Mouse (Mus musculus) neural tube, embryonic 11.5 days (tissue): ENCODE results near the gene Zfp213. TPM values are rescaled to one million over a fixed set of nuclear protein-coding genes. Genes with fewer than 3 reads are reported as not detected.
"Not testable (repeated sequence)": the region's sequence is repeated elsewhere in the genome, so short reads cannot be mapped to it uniquely, and the experiment has no call there.

Source experiments
- ATAC-seq: fragments of 200-750 bp; cut with Nextera tagmentation; 2 replicates; pipeline ENCODE4 v1.8.0; 2017; ENCODE audit warnings: moderate number of reproducible peaks, mild to moderate bottlenecking, moderate TSS enrichment, moderate library complexity; ENCODE audit not compliant: insufficient read depth, low FRiP score, low TSS enrichment
- DNase-seq: peaks from one replicate; pipeline ENCODE4 v3.0.0-alpha.2; 2015; ENCODE audit warnings: low spot score
- H3K27ac ChIP-seq: fragments of 300-500 bp; sonication (generic); 2 replicates; pipeline ENCODE4 v1.5.1; 2014; ENCODE audit warnings: low read depth, mild to moderate bottlenecking, low read length
- H3K27me3 ChIP-seq: fragments of 300-500 bp; sonication (generic); 2 replicates; pipeline ENCODE4 v1.6.1; 2014; ENCODE audit warnings: mild to moderate bottlenecking, low read length, mixed read lengths; ENCODE audit not compliant: control insufficient read depth, insufficient read depth
- H3K36me3 ChIP-seq: fragments of 300-500 bp; sonication (generic); 2 replicates; pipeline ENCODE4 v1.6.1; 2014; ENCODE audit warnings: mild to moderate bottlenecking, low read length, moderate library complexity, mixed read lengths; ENCODE audit not compliant: control insufficient read depth, insufficient read depth
- H3K4me1 ChIP-seq: fragments of 300-500 bp; sonication (generic); 2 replicates; pipeline ENCODE4 v1.6.1; 2014; ENCODE audit warnings: low read length, mixed read lengths; ENCODE audit not compliant: control insufficient read depth, insufficient read depth
- H3K4me2 ChIP-seq: fragments of 300-500 bp; sonication (generic); 2 replicates; pipeline ENCODE4 v1.6.1; 2014; ENCODE audit warnings: low read depth, mild to moderate bottlenecking, moderate library complexity
- H3K4me3 ChIP-seq: fragments of 300-500 bp; sonication (generic); 2 replicates; pipeline ENCODE4 v1.5.1; 2014; ENCODE audit warnings: low read depth, low read length
- H3K9ac ChIP-seq: fragments of 300-500 bp; sonication (generic); 2 replicates; pipeline ENCODE4 v1.6.1; 2014; ENCODE audit warnings: mild to moderate bottlenecking, low read length
- H3K9me3 ChIP-seq: fragments of 300-500 bp; sonication (generic); 2 replicates; pipeline ENCODE4 v1.6.1; 2016; ENCODE audit warnings: low read length; ENCODE audit not compliant: control insufficient read depth
- WGBS: fragments of 180-500 bp; shearing (Covaris S2); extraction: QIAGEN DNeasy Blood & Tissue Kit; methylation state at CpG from one replicate; pipeline ENCODE4 v1.1.7; 2014; 5-methylcytosine and 5-hydroxymethylcytosine counted together
- polyA plus RNA-seq: library from polyadenylated mRNA; unstranded; fragments of >200 nt; fragmentation: Nextera tagmentation; extraction: Ambion mirVana; gene quantifications from 2 replicates; pipeline ENCODE4 v1.2.1, GENCODE M21; 2014

The Zfp213 gene
- polyA plus RNA-seq, 1 experiment from 2014 or later, result 23.4 TPM

DNA sequence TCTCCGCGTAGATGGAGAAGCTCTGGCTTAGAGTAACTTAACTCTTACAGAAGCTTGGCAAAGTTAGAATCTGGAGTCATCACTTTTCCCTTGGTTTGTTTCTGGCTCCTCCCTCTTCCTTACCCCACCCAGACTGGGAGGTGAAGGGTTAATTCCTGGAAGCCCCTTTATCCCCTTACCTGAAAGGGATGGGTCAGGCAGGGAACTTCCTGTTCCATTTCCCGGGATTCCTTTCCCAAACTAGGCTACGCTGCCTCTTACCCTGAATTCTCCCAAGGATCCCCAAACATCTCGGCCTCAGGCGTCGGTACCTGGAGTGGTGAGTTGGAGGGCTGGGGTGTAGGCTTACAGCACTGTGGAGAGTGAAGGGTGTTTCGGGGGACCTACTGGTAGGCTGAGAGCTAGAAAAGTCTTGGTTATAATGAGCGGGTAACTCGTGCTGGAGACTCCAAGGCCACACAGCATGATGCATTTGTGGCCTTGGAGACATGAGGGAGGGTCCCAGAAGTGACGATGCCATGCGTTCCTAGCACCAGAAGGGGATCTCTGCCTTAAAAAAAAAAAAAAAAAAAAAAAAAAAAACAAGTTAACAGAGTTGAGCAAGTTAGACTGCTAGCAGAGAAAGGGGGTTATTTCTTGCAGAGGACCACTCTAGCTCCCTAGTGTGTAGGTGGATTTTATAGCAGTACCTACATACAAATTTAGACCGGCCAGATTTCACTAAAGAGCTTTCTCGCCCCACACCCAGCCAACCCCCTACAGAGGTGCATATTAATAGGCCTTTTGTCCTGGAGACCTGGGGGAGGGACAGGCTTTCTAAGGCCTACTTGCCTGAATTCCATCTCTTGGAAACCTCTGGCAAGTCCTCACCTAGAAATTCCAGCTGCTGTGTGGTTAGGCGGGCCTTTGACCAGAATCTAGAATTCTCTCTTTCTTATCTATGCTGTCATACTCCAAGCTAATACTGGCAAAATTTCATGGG, 36.9 kb upstream of the Zfp213 start, which contains the start of gene Zscan10:
Gene Zscan10, plus strand, starts transcription at position 216 of the 982 bp plus-strand sequence.
- DNase-seq (no peak), ATAC-seq (no peak)
- 32% methylated on average over 15 of the region's 15 CpGs for WGBS

DNA sequence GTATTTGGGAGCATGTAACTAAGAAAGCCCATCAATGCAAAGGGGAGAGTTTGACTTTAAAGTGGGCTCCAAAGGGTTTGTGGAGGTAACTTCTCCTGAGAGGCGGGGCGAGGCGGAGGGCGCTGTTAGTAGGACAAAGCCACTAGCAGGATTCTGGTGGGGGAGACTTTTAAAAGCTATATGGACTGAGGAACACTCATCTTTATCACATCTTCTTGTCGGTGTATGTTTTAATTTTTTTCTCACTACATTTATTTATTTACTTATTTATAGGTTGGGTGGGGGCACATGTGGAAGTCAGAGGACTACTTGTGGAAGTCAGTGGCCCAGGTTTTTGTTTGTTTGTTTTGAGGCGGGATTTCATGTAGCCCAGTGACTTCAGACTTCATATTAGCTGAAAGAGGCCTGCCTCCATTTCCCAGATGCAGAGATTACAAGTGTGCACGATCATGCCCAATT, 35.6 kb upstream of the Zfp213 start:
- Histone ChIP-seq H3K4me1 (no peaks in the 10 kb centered on the region), H3K9ac (peak overlapping the region; percentile 56; the same call in 1 of the 2 replicates), H3K9me3 (no peaks in the 10 kb centered on the region), H3K4me3 (peak overlapping the region; percentile 32), H3K4me2 (peak overlapping the region; percentile 67), H3K27ac (no peak overlapping the region), H3K36me3 (no peaks in the 10 kb centered on the region), H3K27me3 (no peaks in the 10 kb centered on the region)
- DNase-seq, result no peak
- 45% methylated on average over 7 of the region's 7 CpGs for WGBS
- no peak for ATAC-seq

More for the DNA sequence above, 36.9 kb upstream of the Zfp213 start, which contains the start of gene Zscan10:
- no peaks in the 10 kb centered on the region for H3K27me3 ChIP-seq
- no peaks in the 10 kb centered on the region for H3K9me3 ChIP-seq
- no peaks in the 10 kb centered on the region for H3K4me1 ChIP-seq
- no peak within 1 kb of the TSS for H3K27ac ChIP-seq
- H3K9ac ChIP-seq, result no peak within 1 kb of the TSS
- peak within 1 kb of the TSS; percentile 67 for H3K4me2 ChIP-seq
- H3K4me3 ChIP-seq, result no peak within 1 kb of the TSS
- no peaks in the 10 kb centered on the region for H3K36me3 ChIP-seq

DNA sequence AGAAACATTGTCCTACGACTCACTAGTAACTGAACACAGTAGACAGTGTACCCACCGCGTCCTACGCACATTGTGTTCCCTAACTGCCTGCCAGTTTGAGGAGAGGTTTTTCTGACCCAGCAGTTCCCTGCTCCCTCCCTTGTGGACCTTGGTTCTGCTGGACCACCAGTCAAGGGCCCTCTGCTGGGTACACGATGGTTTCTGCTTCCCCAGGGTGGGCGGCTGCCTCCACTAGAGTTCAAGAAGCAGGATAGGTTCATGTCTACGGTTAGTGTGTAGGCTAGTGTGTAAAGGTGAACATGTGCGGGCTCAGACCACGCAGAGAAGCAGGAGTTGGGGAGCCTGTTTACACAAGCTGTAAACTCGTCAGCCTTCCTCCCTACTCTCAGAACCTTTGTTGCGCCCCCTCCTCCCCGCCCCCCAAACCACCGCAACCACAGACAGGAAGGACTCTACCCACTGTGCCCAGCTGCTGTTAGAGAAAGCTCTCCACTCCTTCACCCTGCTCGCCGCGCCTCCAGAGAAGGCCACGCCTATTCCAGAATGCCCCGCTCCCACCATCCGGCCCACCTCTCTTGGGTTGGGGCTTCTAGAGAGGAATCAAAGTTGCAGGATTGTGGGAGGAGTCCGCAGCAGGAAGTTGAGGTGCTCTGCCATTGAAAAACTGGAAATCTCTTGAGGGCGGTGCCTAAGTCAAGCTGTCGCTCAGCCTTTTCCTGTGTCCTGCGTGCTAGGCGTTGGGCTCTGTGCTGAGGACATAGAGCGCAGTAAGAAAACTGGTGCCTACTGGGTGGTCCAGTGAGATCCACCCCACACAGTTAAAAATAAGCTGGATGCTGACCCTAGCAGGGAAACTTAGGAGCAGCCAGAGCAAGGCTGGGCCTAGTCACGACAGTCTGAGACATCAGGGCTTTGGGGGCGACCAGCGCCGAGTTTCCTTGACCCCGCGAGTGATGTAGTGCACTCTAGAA, 34.8 kb upstream of the Zfp213 start, which contains the start of gene Zfp13:
Gene Zfp13, minus strand, starts transcription at position 906 of the 971 bp plus-strand sequence.
- peak within 1 kb of the TSS; percentile 32 for H3K4me3 ChIP-seq
- 0 out of 2 replicates have a peak within 1 kb of the TSS, but pooled peaks have one; percentile 60 for H3K27ac ChIP-seq
- ATAC-seq, result peak; percentile 86
- no peaks in the 10 kb centered on the region for H3K27me3 ChIP-seq
- no peaks in the 10 kb centered on the region for H3K4me1 ChIP-seq
- H3K4me2 ChIP-seq, result peak within 1 kb of the TSS; percentile 67
- no peaks in the 10 kb centered on the region for H3K36me3 ChIP-seq
- 9% methylated on average over 30 of the region's 31 CpGs for WGBS
- H3K9ac ChIP-seq, result peak within 1 kb of the TSS; percentile 56
- peak; percentile 84 for DNase-seq
- no peaks in the 10 kb centered on the region for H3K9me3 ChIP-seq

DNA sequence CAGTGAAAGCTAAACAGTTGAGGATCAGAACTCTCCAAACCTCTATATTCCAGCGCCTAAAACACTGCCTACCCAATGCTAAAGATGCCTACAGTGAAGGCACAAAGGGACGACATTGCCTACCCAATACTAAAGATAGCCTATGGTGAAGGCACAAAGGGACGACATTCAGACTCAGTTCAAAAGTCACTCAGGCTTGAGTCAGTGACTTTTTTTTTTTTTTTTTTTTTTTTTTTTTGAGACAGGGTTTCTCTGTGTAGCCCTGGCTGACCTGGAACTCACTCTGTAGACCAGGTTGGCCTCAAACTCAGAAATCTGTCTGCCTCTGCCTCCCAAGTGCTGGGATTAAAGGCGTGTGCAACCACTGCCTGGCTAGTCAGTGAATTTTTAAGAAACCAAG, 31.1 kb upstream of the Zfp213 start:
- not testable (repeated sequence) for H3K27me3 ChIP-seq, H3K4me1 ChIP-seq, ATAC-seq, H3K36me3 ChIP-seq, H3K9ac ChIP-seq, DNase-seq, H3K4me2 ChIP-seq, H3K27ac ChIP-seq, H3K9me3 ChIP-seq, H3K4me3 ChIP-seq
- whole genome bisulfite sequencing, result 83% methylated on average over 4 of the region's 4 CpGs

DNA sequence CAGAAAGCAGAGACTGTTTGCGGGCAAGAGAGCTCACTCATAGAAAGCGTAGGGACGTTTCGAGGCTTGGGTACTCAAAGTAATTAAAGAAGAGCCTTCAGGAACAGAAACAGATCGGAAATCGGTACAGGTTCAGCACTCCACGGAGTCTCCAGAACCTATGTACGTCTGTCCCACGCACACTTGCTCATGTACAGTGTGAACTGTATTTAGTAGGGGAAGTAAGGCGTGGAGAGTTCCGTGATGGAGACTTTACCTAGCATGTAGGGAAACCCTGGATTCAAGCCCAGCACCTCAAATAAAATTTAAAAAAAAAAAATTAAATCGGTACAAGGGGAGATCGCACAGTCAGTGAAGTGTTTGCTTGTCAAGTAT, 28.9 kb upstream of the Zfp213 start:
- H3K4me3 ChIP-seq, result peak overlapping the region; percentile 37
- H3K4me1 ChIP-seq, result no peaks in the 10 kb centered on the region
- ATAC-seq, result peak; percentile 46
- 15% methylated on average over 13 of the region's 13 CpGs for WGBS
- no peaks in the 10 kb centered on the region for H3K9me3 ChIP-seq
- no peaks in the 10 kb centered on the region for H3K36me3 ChIP-seq
- peak overlapping the region; percentile 49 for H3K9ac ChIP-seq
- DNase-seq, result no peak
- H3K27me3 ChIP-seq, result no peaks in the 10 kb centered on the region
- no peak overlapping the region; the same call in 1 of the 2 replicates for H3K27ac ChIP-seq
- peak overlapping the region; percentile 56 for H3K4me2 ChIP-seq

DNA sequence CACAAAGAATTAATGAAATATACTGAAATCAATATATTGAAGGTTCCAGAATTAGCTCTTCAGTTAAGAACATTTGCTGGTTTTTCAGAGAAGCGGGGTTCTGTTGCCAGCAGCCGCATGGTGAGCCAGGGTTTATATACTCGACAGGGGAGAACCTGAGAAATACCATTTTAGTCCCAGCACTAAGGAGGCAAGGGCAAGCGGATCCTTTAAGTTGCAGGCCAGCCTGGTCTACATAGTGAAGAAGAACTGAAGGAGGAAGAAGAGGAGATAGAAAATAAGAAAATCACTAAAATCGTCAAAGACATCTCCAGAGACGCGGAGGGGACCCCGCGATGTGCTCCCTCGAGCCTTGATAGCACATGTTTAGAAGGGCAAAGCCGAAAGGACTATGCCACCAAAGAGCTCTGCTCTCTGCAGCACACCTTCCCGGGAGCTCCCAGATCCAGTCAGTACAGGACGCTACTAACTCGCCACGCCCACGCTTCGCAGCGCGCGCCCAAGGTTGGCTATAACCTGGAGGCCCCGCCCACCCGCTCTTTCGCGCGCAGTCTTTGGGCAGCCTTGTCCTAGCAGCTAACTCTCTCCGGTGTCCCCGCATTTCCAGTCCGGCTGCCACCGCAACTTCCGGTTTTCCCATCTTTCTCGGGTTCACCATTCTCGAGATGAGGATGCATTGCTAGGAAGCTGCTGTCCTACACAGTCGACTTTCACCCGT, 28.3 kb upstream of the Zfp213 start:
- ATAC-seq, result peak; percentile 98
- no peaks in the 10 kb centered on the region for H3K4me1 ChIP-seq

DNA sequence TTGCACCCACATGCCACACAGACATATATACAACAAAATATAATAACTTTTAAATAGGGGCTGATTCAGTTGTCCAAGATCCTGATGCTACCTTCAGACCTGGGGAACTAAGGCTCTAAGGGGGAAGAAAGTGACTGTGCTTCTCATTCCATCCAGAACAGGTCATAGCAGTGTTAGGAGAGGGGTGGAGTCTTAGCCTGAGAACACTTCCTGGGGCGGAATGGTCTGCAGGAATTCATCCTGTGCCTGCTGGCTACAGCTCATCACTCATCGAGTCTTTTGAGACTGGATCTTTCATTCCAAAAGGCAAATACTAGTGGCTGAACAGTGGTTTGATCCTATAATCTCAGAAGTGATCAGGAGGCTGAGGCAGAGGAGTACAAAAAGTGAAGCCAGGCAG, 23.2 kb upstream of the Zfp213 start:
- peaks cover 7% of the 10 kb centered on the region for H3K4me1 ChIP-seq
- no peak overlapping the region for H3K27ac ChIP-seq
- WGBS, result 60% methylated on average over 2 of the region's 2 CpGs
- H3K27me3 ChIP-seq, result no peaks in the 10 kb centered on the region
- no peak overlapping the region for H3K4me3 ChIP-seq
- H3K4me2 ChIP-seq, result no peak overlapping the region
- no peak for DNase-seq
- no peak for ATAC-seq
- H3K9ac ChIP-seq, result no peak overlapping the region
- no peaks in the 10 kb centered on the region for H3K36me3 ChIP-seq
- H3K9me3 ChIP-seq, result no peaks in the 10 kb centered on the region

More for the DNA sequence above, 28.3 kb upstream of the Zfp213 start:
- Histone ChIP-seq H3K4me3 (peak overlapping the region; percentile 37), H3K36me3 (no peaks in the 10 kb centered on the region), H3K9me3 (no peaks in the 10 kb centered on the region), H3K4me2 (peak overlapping the region; percentile 56), H3K9ac (peak overlapping the region; percentile 49), H3K27ac (no peak overlapping the region; the same call in 1 of the 2 replicates), H3K27me3 (no peaks in the 10 kb centered on the region)
- 8% methylated on average over 34 of the region's 34 CpGs for WGBS
- DNase-seq, result peak; percentile 98
